Mouse (Mus musculus): ENCODE results near the gene Gpr142.

Gene Gpr142

GRCm38 (mm10) chr11:114798624-114799023 lies at the start of gene Gpr142:
Gene Gpr142, plus strand, starts transcription at chr11:114798924.
- 99% methylated on average over 3 of the region's 3 CpGs for WGBS

- WGBS: 5% methylated on average over 51 of the region's 51 CpGs
These were observed 33.6 kb upstream of the Gpr142 start, which contains the start of gene Kif19a for GRCm38 (mm10) chr11:114764820-114765818. Gene Kif19a, plus strand, starts transcription at chr11:114765388.

GRCm38 (mm10) chr11:114769911-114770310 lies 28.8 kb upstream of the Gpr142 start:
- 72% methylated on average over 6 of the region's 6 CpGs for WGBS

- WGBS: 94% methylated on average over 2 of the region's 2 CpGs
These were observed 26.8 kb upstream of the Gpr142 start for GRCm38 (mm10) chr11:114771896-114772295.

GRCm38 (mm10) chr11:114780076-114780475 lies 18.6 kb upstream of the Gpr142 start:
- 68% methylated on average over 9 of the region's 9 CpGs for WGBS

- WGBS: 71% methylated on average over 10 of the region's 10 CpGs
These were observed 12.8 kb upstream of the Gpr142 start for GRCm38 (mm10) chr11:114785892-114786291.

GRCm38 (mm10) chr11:114786326-114786725 lies 12.4 kb upstream of the Gpr142 start:
- WGBS: 3% methylated on average over 43 of the region's 43 CpGs

GRCm38 (mm10) chr11:114787611-114788010 lies 11.1 kb upstream of the Gpr142 start:
- 72% methylated on average over 3 of the region's 3 CpGs for WGBS

GRCm38 (mm10) chr11:114789061-114789714 lies 9.5 kb upstream of the Gpr142 start:
- WGBS: 19% methylated on average over 30 of the region's 30 CpGs

GRCm38 (mm10) chr11:114789716-114790115 lies 9.0 kb upstream of the Gpr142 start:
- 79% methylated on average over 9 of the region's 9 CpGs for WGBS

- 86% methylated on average over 12 of the region's 12 CpGs for WGBS
These were observed 8.6 kb upstream of the Gpr142 start for GRCm38 (mm10) chr11:114790171-114790570.

- WGBS: 56% methylated on average over 4 of the region's 4 CpGs
These were observed 7.9 kb upstream of the Gpr142 start for GRCm38 (mm10) chr11:114790841-114791240.

GRCm38 (mm10) chr11:114791351-114791889 lies 7.3 kb upstream of the Gpr142 start:
- WGBS: 13% methylated on average over 50 of the region's 50 CpGs

- 2% methylated on average over 59 of the region's 59 CpGs for WGBS
These were observed 6.8 kb upstream of the Gpr142 start for GRCm38 (mm10) chr11:114791891-114792411.

GRCm38 (mm10) chr11:114792931-114793494 lies 5.7 kb upstream of the Gpr142 start:
- 33% methylated on average over 5 of the region's 5 CpGs for WGBS

GRCm38 (mm10) chr11:114793868-114794545 lies 4.7 kb upstream of the Gpr142 start:
- 47% methylated on average over 19 of the region's 19 CpGs for WGBS

GRCm38 (mm10) chr11:114794691-114795090 lies 4.0 kb upstream of the Gpr142 start:
- WGBS: 48% methylated on average over 4 of the region's 4 CpGs

GRCm38 (mm10) chr11:114795231-114795746 lies 3.4 kb upstream of the Gpr142 start:
- WGBS: 1% methylated on average over 7 of the region's 7 CpGs

GRCm38 (mm10) chr11:114795848-114796322 lies 2.8 kb upstream of the Gpr142 start, which contains the start of gene Btbd17:
Gene Btbd17, minus strand, starts transcription at chr11:114795945.
- WGBS: 21% methylated on average over 4 of the region's 4 CpGs

GRCm38 (mm10) chr11:114797176-114797575 lies 1.5 kb upstream of the Gpr142 start:
- 70% methylated on average over 7 of the region's 7 CpGs for WGBS

GRCm38 (mm10) chr11:114797981-114798380 lies 743 bp upstream of the Gpr142 start:
- WGBS: 89% methylated on average over 3 of the region's 3 CpGs

Data from cerebral cortex, adult 2 months (tissue).